Mouse (Mus musculus): Measurements from ENCODE around the gene Pakap. TPM values are rescaled to one million over a fixed set of nuclear protein-coding genes. Genes with fewer than 3 reads are reported as not detected.

Gene Pakap
- polyA plus RNA-seq, 1 experiment from 2014 or later = 5.8 TPM

DNA sequence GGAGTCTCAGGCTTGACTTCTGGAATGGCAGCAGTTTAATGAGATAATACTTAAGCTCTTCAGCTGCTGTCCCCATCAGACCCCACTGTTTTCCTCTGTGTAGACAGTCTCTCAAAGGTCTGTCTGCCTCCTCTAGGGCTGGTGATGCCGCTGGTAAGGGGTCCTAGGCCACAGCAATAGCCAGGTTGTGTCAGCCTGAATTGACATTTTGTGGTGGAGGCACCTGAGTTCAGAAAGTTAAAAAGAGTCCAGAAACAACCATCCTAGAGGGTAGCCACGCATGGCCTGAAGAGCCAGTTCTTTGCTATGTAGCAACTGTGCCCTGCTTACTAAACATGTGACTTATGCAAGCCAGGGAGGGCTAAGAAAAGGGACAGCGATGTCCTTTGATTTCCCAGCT is 279.7 kb downstream of the Pakap start:
- no peak for ATAC-seq (replicated peaks)
- Histone ChIP-seq H3K9ac (replicated peaks) (no peak overlapping the region), H3K4me1 (peaks cover 16% of the 10 kb centered on the region), H3K27me3 (no peaks in the 10 kb centered on the region), H3K36me3 (no peaks in the 10 kb centered on the region), H3K27ac (replicated peaks) (no peak overlapping the region), H3K9me3 (no peaks in the 10 kb centered on the region), H3K4me2 (replicated peaks) (no peak overlapping the region), H3K4me3 (no peak overlapping the region)
- 92% methylated on average over 3 of the region's 3 CpGs for WGBS

DNA sequence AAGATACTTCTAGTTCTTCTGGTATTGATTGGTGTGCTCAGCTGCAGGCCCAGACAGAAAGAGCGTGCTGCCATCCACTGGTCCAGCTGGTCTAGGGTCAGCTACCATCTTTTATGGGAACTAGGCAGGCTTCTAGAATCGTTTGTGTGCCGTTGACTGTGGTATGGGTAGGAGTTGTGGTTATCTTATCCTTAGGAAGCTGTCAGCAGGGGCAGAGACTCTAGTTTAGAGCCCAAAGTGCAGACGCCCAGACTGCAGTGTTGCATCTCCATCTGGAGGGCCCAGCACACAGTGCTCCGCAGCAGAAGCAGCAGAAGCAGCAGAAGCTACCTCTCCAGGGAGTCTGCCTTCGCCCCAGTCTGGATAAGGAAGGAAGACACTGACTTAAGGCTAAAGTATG is 281.5 kb downstream of the Pakap start:
- no peak for ATAC-seq (replicated peaks)
- Histone ChIP-seq H3K36me3 (no peaks in the 10 kb centered on the region), H3K4me3 (no peak overlapping the region), H3K27me3 (no peaks in the 10 kb centered on the region), H3K9ac (replicated peaks) (no peak overlapping the region), H3K9me3 (no peaks in the 10 kb centered on the region), H3K4me1 (peaks cover 16% of the 10 kb centered on the region), H3K4me2 (replicated peaks) (no peak overlapping the region), H3K27ac (replicated peaks) (no peak overlapping the region)
- 90% methylated on average over 6 of the region's 6 CpGs for WGBS

DNA sequence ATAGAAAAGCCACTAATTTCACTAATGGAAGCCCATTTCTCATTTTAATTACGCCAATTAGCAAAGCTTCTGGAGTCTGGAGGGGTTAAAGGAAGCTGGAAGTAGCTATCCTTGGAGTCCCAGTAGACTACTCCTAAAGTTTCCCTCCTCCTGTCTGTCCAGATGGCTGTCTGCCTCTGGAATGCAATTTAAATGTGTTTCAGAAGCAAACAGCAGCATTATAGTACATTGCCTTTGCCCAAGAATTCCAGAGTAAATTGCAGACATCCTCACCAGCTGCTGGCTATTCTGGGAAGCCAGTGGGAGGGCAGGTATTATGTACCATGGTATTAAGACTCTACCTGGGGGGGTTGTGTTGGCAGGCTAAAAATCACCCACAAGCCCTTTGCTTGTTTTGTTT is 283.8 kb downstream of the Pakap start:
- WGBS = 77% methylated on average over 1 of the region's 1 CpGs
- Histone ChIP-seq H3K9ac (replicated peaks) (no peak overlapping the region), H3K4me2 (replicated peaks) (no peak overlapping the region), H3K27me3 (no peaks in the 10 kb centered on the region), H3K27ac (replicated peaks) (no peak overlapping the region), H3K36me3 (0 out of 2 replicates have a peak, but pooled peaks cover 3% of the 10 kb centered on the region), H3K9me3 (no peaks in the 10 kb centered on the region), H3K4me1 (0 out of 2 replicates have a peak, but pooled peaks cover 4% of the 10 kb centered on the region), H3K4me3 (no peak overlapping the region)
- no peak for ATAC-seq (replicated peaks)

GRCm38 (mm10) chr4:57852461-57853040 is 284.6 kb downstream of the Pakap start:
- 36% methylated on average over 9 of the region's 9 CpGs for WGBS
- Histone ChIP-seq H3K4me1 (0 out of 2 replicates have a peak, but pooled peaks cover 4% of the 10 kb centered on the region), H3K9me3 (no peaks in the 10 kb centered on the region), H3K4me3 (no peak overlapping the region), H3K36me3 (0 out of 2 replicates have a peak, but pooled peaks cover 3% of the 10 kb centered on the region), H3K27ac (replicated peaks) (no peak overlapping the region), H3K27me3 (no peaks in the 10 kb centered on the region), H3K4me2 (replicated peaks) (no peak overlapping the region), H3K9ac (replicated peaks) (no peak overlapping the region)
- no peak for ATAC-seq (replicated peaks)

- no peak overlapping the region for H3K27ac ChIP-seq (replicated peaks)
- H3K4me1 ChIP-seq = 0 out of 2 replicates have a peak, but pooled peaks cover 4% of the 10 kb centered on the region
- H3K9me3 ChIP-seq = no peaks in the 10 kb centered on the region
- ATAC-seq (replicated peaks) = no peak
- no peak overlapping the region for H3K9ac ChIP-seq (replicated peaks)
- H3K36me3 ChIP-seq = 0 out of 2 replicates have a peak, but pooled peaks cover 3% of the 10 kb centered on the region
- H3K4me3 ChIP-seq = no peak overlapping the region
- 91% methylated on average over 6 of the region's 6 CpGs for WGBS
- H3K4me2 ChIP-seq (replicated peaks) = no peak overlapping the region
- H3K27me3 ChIP-seq = no peaks in the 10 kb centered on the region
Measured at GRCm38 (mm10) chr4:57854181-57854580, 286.2 kb downstream of the Pakap start.

- no peak overlapping the region for H3K4me2 ChIP-seq (replicated peaks)
- no peak overlapping the region for H3K9ac ChIP-seq (replicated peaks)
- H3K27me3 ChIP-seq = no peaks in the 10 kb centered on the region
- H3K36me3 ChIP-seq = 0 out of 2 replicates have a peak, but pooled peaks cover 3% of the 10 kb centered on the region
- no peak overlapping the region for H3K27ac ChIP-seq (replicated peaks)
- H3K4me3 ChIP-seq = no peak overlapping the region
- WGBS = 93% methylated on average over 18 of the region's 18 CpGs
- H3K4me1 ChIP-seq = 0 out of 2 replicates have a peak, but pooled peaks cover 4% of the 10 kb centered on the region
- ATAC-seq (replicated peaks) = no peak
- no peaks in the 10 kb centered on the region for H3K9me3 ChIP-seq
Measured at GRCm38 (mm10) chr4:57855281-57855941, 287.4 kb downstream of the Pakap start.

GRCm38 (mm10) chr4:57856673-57857072 is 288.7 kb downstream of the Pakap start:
- ATAC-seq (replicated peaks) = no peak
- Histone ChIP-seq H3K4me2 (replicated peaks) (no peak overlapping the region), H3K27ac (replicated peaks) (no peak overlapping the region), H3K36me3 (0 out of 2 replicates have a peak, but pooled peaks cover 3% of the 10 kb centered on the region), H3K9me3 (no peaks in the 10 kb centered on the region), H3K4me3 (no peak overlapping the region), H3K9ac (replicated peaks) (no peak overlapping the region), H3K27me3 (no peaks in the 10 kb centered on the region), H3K4me1 (0 out of 2 replicates have a peak, but pooled peaks cover 4% of the 10 kb centered on the region)
- WGBS = 94% methylated on average over 10 of the region's 10 CpGs

- Histone ChIP-seq H3K4me2 (replicated peaks) (no peak overlapping the region), H3K36me3 (0 out of 2 replicates have a peak, but pooled peaks cover 3% of the 10 kb centered on the region), H3K4me3 (no peak overlapping the region), H3K9me3 (no peaks in the 10 kb centered on the region), H3K27me3 (no peaks in the 10 kb centered on the region), H3K27ac (replicated peaks) (no peak overlapping the region), H3K9ac (replicated peaks) (no peak overlapping the region), H3K4me1 (no peaks in the 10 kb centered on the region)
- WGBS = 93% methylated on average over 6 of the region's 6 CpGs
- no peak for ATAC-seq (replicated peaks)
Measured at GRCm38 (mm10) chr4:57860204-57860611, 292.2 kb downstream of the Pakap start.

- WGBS = 81% methylated on average over 6 of the region's 6 CpGs
- Histone ChIP-seq H3K36me3 (no peaks in the 10 kb centered on the region), H3K4me2 (replicated peaks) (no peak overlapping the region), H3K27me3 (no peaks in the 10 kb centered on the region), H3K9ac (replicated peaks) (no peak overlapping the region), H3K4me1 (no peaks in the 10 kb centered on the region), H3K27ac (replicated peaks) (no peak overlapping the region), H3K9me3 (no peaks in the 10 kb centered on the region), H3K4me3 (no peak overlapping the region)
- ATAC-seq (replicated peaks) = no peak
Measured at GRCm38 (mm10) chr4:57861166-57861565, 293.2 kb downstream of the Pakap start.

DNA sequence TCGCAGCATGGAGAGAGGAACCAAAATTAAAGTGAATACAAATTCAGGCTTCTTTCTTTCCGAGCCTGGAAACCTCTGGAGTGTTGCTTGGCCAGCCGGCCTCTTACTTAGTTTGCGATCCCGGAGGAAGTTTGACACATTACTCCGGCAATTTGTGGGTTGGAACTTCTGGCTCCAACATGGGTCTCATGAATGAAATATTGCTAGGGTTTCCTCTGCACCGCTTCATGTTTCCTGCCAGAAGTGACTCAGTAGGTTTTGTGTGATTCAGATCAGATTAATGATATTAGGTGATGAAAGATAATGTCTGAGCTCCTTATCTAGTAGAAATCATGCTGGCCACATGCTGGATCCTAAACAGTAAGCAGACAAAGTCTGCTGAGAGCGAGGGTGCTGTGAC is 293.9 kb downstream of the Pakap start:
- ATAC-seq (replicated peaks) = no peak
- no peaks in the 10 kb centered on the region for H3K9me3 ChIP-seq
- no peaks in the 10 kb centered on the region for H3K36me3 ChIP-seq
- H3K27me3 ChIP-seq = no peaks in the 10 kb centered on the region
- H3K27ac ChIP-seq (replicated peaks) = no peak overlapping the region
- H3K4me3 ChIP-seq = no peak overlapping the region
- H3K9ac ChIP-seq (replicated peaks) = no peak overlapping the region
- H3K4me2 ChIP-seq (replicated peaks) = no peak overlapping the region
- H3K4me1 ChIP-seq = no peaks in the 10 kb centered on the region
- 92% methylated on average over 8 of the region's 8 CpGs for WGBS

DNA sequence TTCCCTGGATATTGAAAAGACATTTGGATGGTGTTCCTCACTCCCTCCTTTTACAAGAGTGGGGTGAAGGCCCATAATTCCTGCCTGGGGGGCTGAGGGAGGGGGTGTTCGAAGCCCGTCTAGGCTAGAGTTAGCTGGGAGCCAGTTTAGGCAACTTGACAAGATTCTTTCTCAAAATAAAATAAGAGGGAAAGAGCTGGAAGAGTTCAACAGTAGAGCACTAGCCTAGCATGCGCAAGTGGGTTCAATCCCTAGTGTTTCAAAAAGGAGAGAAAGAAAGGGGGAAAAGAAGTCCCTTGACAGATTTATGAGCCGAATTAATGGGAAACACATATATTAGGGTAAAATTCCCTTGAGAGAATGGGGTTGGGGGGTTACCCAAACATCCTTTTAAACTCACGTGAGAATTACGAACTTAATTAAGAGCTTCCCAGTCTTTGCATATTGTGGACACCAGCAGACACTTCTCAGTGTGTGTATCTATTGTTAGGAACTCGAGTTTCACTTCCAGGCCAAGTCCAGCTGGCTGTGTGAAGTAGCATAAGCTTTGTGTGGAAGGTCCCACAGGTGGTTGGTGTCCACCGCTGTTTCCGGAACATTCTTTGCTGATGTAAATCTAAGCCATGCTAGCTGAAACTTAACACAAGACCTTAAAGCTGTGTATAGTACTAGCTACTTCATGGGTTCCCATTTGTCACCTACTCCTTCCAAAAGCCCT is 294.4 kb downstream of the Pakap start:
- Histone ChIP-seq H3K4me3 (no peak overlapping the region), H3K9ac (replicated peaks) (no peak overlapping the region), H3K9me3 (no peaks in the 10 kb centered on the region), H3K27me3 (no peaks in the 10 kb centered on the region), H3K27ac (replicated peaks) (no peak overlapping the region), H3K4me1 (0 out of 2 replicates have a peak, but pooled peaks cover under 1% of the 10 kb centered on the region), H3K36me3 (no peaks in the 10 kb centered on the region), H3K4me2 (replicated peaks) (no peak overlapping the region)
- no peak for ATAC-seq (replicated peaks)
- 81% methylated on average over 9 of the region's 9 CpGs for WGBS

DNA sequence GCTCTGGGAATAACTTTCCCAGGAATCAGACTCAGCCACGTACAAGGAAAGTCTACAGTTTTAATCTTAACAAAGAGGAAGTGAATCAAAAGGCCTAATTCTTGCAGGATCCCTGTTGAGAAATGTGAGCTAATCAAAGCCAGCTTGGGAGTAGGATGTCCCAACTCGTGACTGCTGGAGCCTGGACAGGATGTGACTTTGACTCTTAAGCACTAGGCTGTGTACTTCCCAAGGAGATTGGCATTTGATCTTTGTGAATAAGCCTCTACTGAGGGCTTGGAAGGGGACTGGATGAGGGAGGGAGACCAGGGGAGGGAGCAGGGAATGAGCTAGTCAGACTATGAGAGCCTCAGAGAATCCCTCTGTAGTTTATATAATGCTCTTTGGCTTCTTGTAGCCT is 298.1 kb downstream of the Pakap start:
- WGBS = 14% methylated on average over 2 of the region's 2 CpGs
- no peak for ATAC-seq (replicated peaks)

More for the DNA sequence above, 298.1 kb downstream of the Pakap start:
- H3K4me2 ChIP-seq (replicated peaks) = no peak overlapping the region
- H3K4me1 ChIP-seq = 0 out of 2 replicates have a peak, but pooled peaks cover 3% of the 10 kb centered on the region
- no peak overlapping the region for H3K27ac ChIP-seq (replicated peaks)
- H3K4me3 ChIP-seq = no peak overlapping the region
- H3K36me3 ChIP-seq = no peaks in the 10 kb centered on the region
- H3K9ac ChIP-seq (replicated peaks) = no peak overlapping the region
- no peaks in the 10 kb centered on the region for H3K9me3 ChIP-seq
- H3K27me3 ChIP-seq = no peaks in the 10 kb centered on the region
